Mouse (Mus musculus) limb, embryonic 13.5 days (tissue): ENCODE data around the gene Zfp821. TPM values are rescaled to one million over a fixed set of nuclear protein-coding genes. Genes with fewer than 3 reads are reported as not detected.

ENCODE experiments used
- ATAC-seq: fragments of 200-750 bp; cut with Nextera tagmentation; 2 replicates; pipeline ENCODE4 v1.8.0; 2017; ENCODE audit warnings: low read depth, moderate number of reproducible peaks, moderate TSS enrichment; ENCODE audit not compliant: low FRiP score
- H3K27ac ChIP-seq: fragments of 300-500 bp; sonication (generic); 2 replicates; pipeline ENCODE4 v1.5.1; 2015; ENCODE audit warnings: inconsistent platforms, mild to moderate bottlenecking, moderate library complexity
- H3K27me3 ChIP-seq: fragments of 300-500 bp; sonication (generic); 2 replicates; pipeline ENCODE4 v1.6.1; 2015; ENCODE audit warnings: mild to moderate bottlenecking, inconsistent platforms
- H3K36me3 ChIP-seq: fragments of 300-500 bp; sonication (generic); 2 replicates; pipeline ENCODE4 v1.6.1; 2015; ENCODE audit warnings: inconsistent platforms, mild to moderate bottlenecking, moderate library complexity
- H3K4me1 ChIP-seq: fragments of 300-500 bp; sonication (generic); 2 replicates; pipeline ENCODE4 v1.6.1; 2015; ENCODE audit warnings: inconsistent platforms
- H3K4me2 ChIP-seq: fragments of 300-500 bp; sonication (generic); replicated peaks from 2 replicates; pipeline ENCODE4 v1.6.1; 2015; ENCODE audit warnings: inconsistent platforms, mild to moderate bottlenecking, moderate library complexity
- H3K4me3 ChIP-seq: fragments of 300-500 bp; sonication (generic); 2 replicates; pipeline ENCODE4 v1.5.1; 2015; ENCODE audit warnings: moderate library complexity, mild to moderate bottlenecking, inconsistent platforms
- H3K9ac ChIP-seq: fragments of 300-500 bp; sonication (generic); 2 replicates; pipeline ENCODE4 v1.6.1; 2015; ENCODE audit warnings: mild to moderate bottlenecking, inconsistent platforms
- H3K9me3 ChIP-seq: fragments of 300-500 bp; sonication (generic); 2 replicates; pipeline ENCODE4 v1.6.1; 2016; ENCODE audit warnings: inconsistent platforms
- WGBS: fragments of 180-500 bp; shearing (Covaris S2); methylation state at CpG from one replicate; pipeline ENCODE4 v1.1.7; 2015; 5-methylcytosine and 5-hydroxymethylcytosine counted together
- polyA plus RNA-seq: library from polyadenylated mRNA; unstranded; fragments of >200 nt; fragmentation: Nextera tagmentation; extraction: Ambion mirVana; gene quantifications from 2 replicates; pipeline ENCODE4 v1.2.1, GENCODE M21; 2015

Gene Zfp821
- polyA plus RNA-seq, 1 experiment from 2014 or later = 38.7 TPM

- Histone ChIP-seq H3K4me3 (peak within 1 kb of the TSS; percentile 99), H3K9me3 (no peaks in the 10 kb centered on the region), H3K9ac (peak within 1 kb of the TSS; percentile 98), H3K27ac (peak within 1 kb of the TSS; percentile 67), H3K4me1 (peaks cover 37% of the 10 kb centered on the region), H3K4me2 (peak within 1 kb of the TSS; percentile 78), H3K36me3 (no peaks in the 10 kb centered on the region), H3K27me3 (no peaks in the 10 kb centered on the region)
- ATAC-seq = peak; percentile 98
- WGBS = under 1% methylated on average over 57 of the region's 57 CpGs
Observed at GRCm38 (mm10) chr8:109693146-109693900, 12.0 kb upstream of the Zfp821 start, which contains the start of gene Ist1. Gene Ist1, minus strand, starts transcription at chr8:109693260.

- H3K4me2 ChIP-seq = peak overlapping the region; percentile 78
Observed at GRCm38 (mm10) chr8:109694154-109694553, 11.2 kb upstream of the Zfp821 start.

GRCm38 (mm10) chr8:109697754-109698153, 7.6 kb upstream of the Zfp821 start:
- H3K9me3 ChIP-seq = 0 out of 2 replicates have a peak, but pooled peaks cover 4% of the 10 kb centered on the region
- H3K27ac ChIP-seq = no peak overlapping the region
- no peak for ATAC-seq
- 72% methylated on average over 1 of the region's 1 CpGs for WGBS
- H3K4me1 ChIP-seq = peaks cover 17% of the 10 kb centered on the region
- 0 out of 2 replicates have a peak, but pooled peaks cover under 1% of the 10 kb centered on the region for H3K27me3 ChIP-seq
- no peak overlapping the region for H3K4me2 ChIP-seq
- H3K4me3 ChIP-seq = no peak overlapping the region
- H3K9ac ChIP-seq = no peak overlapping the region
- H3K36me3 ChIP-seq = no peaks in the 10 kb centered on the region

More at GRCm38 (mm10) chr8:109694154-109694553, 11.2 kb upstream of the Zfp821 start:
- Histone ChIP-seq H3K4me3 (peak overlapping the region; percentile 99; the same call in 1 of the 2 replicates), H3K27ac (no peak overlapping the region), H3K36me3 (no peaks in the 10 kb centered on the region), H3K27me3 (no peaks in the 10 kb centered on the region), H3K4me1 (peaks cover 37% of the 10 kb centered on the region), H3K9ac (no peak overlapping the region), H3K9me3 (no peaks in the 10 kb centered on the region)
- WGBS = 34% methylated on average over 6 of the region's 6 CpGs
- no peak for ATAC-seq

GRCm38 (mm10) chr8:109698477-109698876, 6.9 kb upstream of the Zfp821 start:
- no peaks in the 10 kb centered on the region for H3K36me3 ChIP-seq

GRCm38 (mm10) chr8:109704565-109705319, 604 bp upstream of the Zfp821 start:
- Histone ChIP-seq H3K9me3 (0 out of 2 replicates have a peak, but pooled peaks cover 4% of the 10 kb centered on the region), H3K36me3 (peaks cover 23% of the 10 kb centered on the region), H3K4me1 (peaks cover 28% of the 10 kb centered on the region), H3K9ac (peak overlapping the region; percentile 66), H3K27me3 (0 out of 2 replicates have a peak, but pooled peaks cover 6% of the 10 kb centered on the region), H3K4me3 (peak overlapping the region; percentile 83), H3K4me2 (peak overlapping the region; percentile 89), H3K27ac (peak overlapping the region; percentile 29; the same call in 1 of the 2 replicates)
- ATAC-seq = peak; percentile 12; the same call in 1 of the 2 replicates
- WGBS = 12% methylated on average over 24 of the region's 24 CpGs

More at GRCm38 (mm10) chr8:109698477-109698876, 6.9 kb upstream of the Zfp821 start:
- Histone ChIP-seq H3K4me3 (no peak overlapping the region), H3K9me3 (0 out of 2 replicates have a peak, but pooled peaks cover 4% of the 10 kb centered on the region), H3K27me3 (0 out of 2 replicates have a peak, but pooled peaks cover 6% of the 10 kb centered on the region), H3K9ac (no peak overlapping the region), H3K4me2 (no peak overlapping the region), H3K27ac (no peak overlapping the region), H3K4me1 (peaks cover 17% of the 10 kb centered on the region)
- no peak for ATAC-seq
- 79% methylated on average over 3 of the region's 3 CpGs for WGBS

- H3K4me1 ChIP-seq = peaks cover 28% of the 10 kb centered on the region
Observed at GRCm38 (mm10) chr8:109706076-109706873, 929 bp downstream of the Zfp821 start.

GRCm38 (mm10) chr8:109706874-109707237, 1.5 kb downstream of the Zfp821 start:
- 14% methylated on average over 2 of the region's 2 CpGs for WGBS
- H3K27me3 ChIP-seq = 0 out of 2 replicates have a peak, but pooled peaks cover 6% of the 10 kb centered on the region
- peaks cover 28% of the 10 kb centered on the region for H3K4me1 ChIP-seq
- no peak overlapping the region for H3K27ac ChIP-seq
- H3K4me2 ChIP-seq = peak overlapping the region; percentile 89
- no peaks in the 10 kb centered on the region for H3K9me3 ChIP-seq
- H3K9ac ChIP-seq = peak overlapping the region; percentile 95
- peaks cover 44% of the 10 kb centered on the region for H3K36me3 ChIP-seq
- ATAC-seq = no peak
- peak overlapping the region; percentile 83 for H3K4me3 ChIP-seq

More at GRCm38 (mm10) chr8:109706076-109706873, 929 bp downstream of the Zfp821 start:
- ATAC-seq = peak; percentile 51
- Histone ChIP-seq H3K9me3 (no peaks in the 10 kb centered on the region), H3K27me3 (0 out of 2 replicates have a peak, but pooled peaks cover 6% of the 10 kb centered on the region), H3K36me3 (peaks cover 38% of the 10 kb centered on the region), H3K27ac (peak overlapping the region; percentile 92), H3K4me2 (peak overlapping the region; percentile 89), H3K4me3 (peak overlapping the region; percentile 83), H3K9ac (peak overlapping the region; percentile 95)
- under 1% methylated on average over 28 of the region's 30 CpGs for WGBS

- Histone ChIP-seq H3K27ac (no peak overlapping the region), H3K9me3 (no peaks in the 10 kb centered on the region), H3K9ac (no peak overlapping the region; the same call in 1 of the 2 replicates), H3K4me2 (no peak overlapping the region), H3K27me3 (0 out of 2 replicates have a peak, but pooled peaks cover 4% of the 10 kb centered on the region), H3K4me1 (peaks cover 28% of the 10 kb centered on the region), H3K36me3 (peaks cover 55% of the 10 kb centered on the region), H3K4me3 (no peak overlapping the region)
- no peak for ATAC-seq
- WGBS = 96% methylated on average over 4 of the region's 4 CpGs
Observed at GRCm38 (mm10) chr8:109707921-109708320, 2.6 kb downstream of the Zfp821 start.

- H3K9ac ChIP-seq = no peak overlapping the region
- no peak overlapping the region for H3K4me2 ChIP-seq
- 90% methylated on average over 1 of the region's 1 CpGs for WGBS
- no peaks in the 10 kb centered on the region for H3K27me3 ChIP-seq
- no peak for ATAC-seq
- H3K9me3 ChIP-seq = no peaks in the 10 kb centered on the region
- no peak overlapping the region for H3K27ac ChIP-seq
- no peak overlapping the region for H3K4me3 ChIP-seq
- peaks cover 8% of the 10 kb centered on the region for H3K4me1 ChIP-seq
- H3K36me3 ChIP-seq = peaks cover 92% of the 10 kb centered on the region
Observed at GRCm38 (mm10) chr8:109712521-109712920, 7.2 kb downstream of the Zfp821 start.

GRCm38 (mm10) chr8:109714961-109715360, 9.6 kb downstream of the Zfp821 start:
- 94% methylated on average over 5 of the region's 5 CpGs for WGBS
- peaks cover 94% of the 10 kb centered on the region for H3K36me3 ChIP-seq
- no peak for ATAC-seq

GRCm38 (mm10) chr8:109725106-109725505, 19.8 kb downstream of the Zfp821 start:
- Histone ChIP-seq H3K36me3 (peaks cover 94% of the 10 kb centered on the region), H3K9ac (no peak overlapping the region), H3K4me1 (no peaks in the 10 kb centered on the region), H3K4me2 (no peak overlapping the region), H3K27me3 (no peaks in the 10 kb centered on the region), H3K27ac (no peak overlapping the region), H3K9me3 (no peaks in the 10 kb centered on the region), H3K4me3 (no peak overlapping the region)
- 92% methylated on average over 3 of the region's 3 CpGs for WGBS
- no peak for ATAC-seq

More at GRCm38 (mm10) chr8:109714961-109715360, 9.6 kb downstream of the Zfp821 start:
- Histone ChIP-seq H3K4me2 (no peak overlapping the region), H3K9ac (no peak overlapping the region), H3K4me3 (no peak overlapping the region), H3K27me3 (no peaks in the 10 kb centered on the region), H3K4me1 (no peaks in the 10 kb centered on the region), H3K27ac (no peak overlapping the region), H3K9me3 (no peaks in the 10 kb centered on the region)
